Mouse (Mus musculus): ENCODE measurements around the gene Cdc42bpb.

GRCm38 (mm10) chr12:111270629-111271277 is 106.8 kb downstream of the Cdc42bpb start, which contains the start of gene Amn:
- no peak for TF ChIP-seq CTCF (IDR thresholded peaks at IDR 0.05; ENCODE audit: borderline replicate concordance, control insufficient read depth, extremely low read depth, insufficient read depth, low read length, poor library complexity)
- no peak for TF ChIP-seq POLR2A (IDR thresholded peaks at IDR 0.05; ENCODE audit: control insufficient read depth, extremely low read depth, insufficient read depth, low read length, poor library complexity)

Measured in thymus, adult 2 months (tissue).